Mouse (Mus musculus): Measurements from ENCODE around the gene Ift43.

Ift43 gene

DNA sequence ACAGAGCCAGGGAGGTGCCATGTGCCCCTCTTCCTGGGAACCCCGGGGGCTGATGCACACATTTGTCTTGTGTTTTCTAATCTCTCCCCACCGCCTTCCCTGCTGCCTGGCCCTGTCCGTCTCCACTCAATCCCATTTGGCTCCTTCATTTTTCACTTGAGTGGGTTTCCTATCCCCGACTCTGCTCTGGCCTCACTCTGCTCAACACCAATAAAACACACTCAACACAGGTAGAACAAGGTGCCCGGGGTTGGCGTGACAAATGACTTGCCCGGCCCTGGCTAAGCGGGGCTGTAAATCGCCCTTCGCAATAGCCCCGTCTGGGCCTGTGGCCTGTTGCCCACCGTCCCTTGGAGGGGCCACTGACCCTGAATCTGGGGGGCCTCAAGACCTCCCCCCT is 92.0 kb downstream of the Ift43 start:
- DNase-seq (ENCODE audit: low spot score): no peak

GRCm38 (mm10) chr12:86175476-86175942 is 93.2 kb downstream of the Ift43 start:
- no peak for DNase-seq (ENCODE audit: low spot score)

DNA sequence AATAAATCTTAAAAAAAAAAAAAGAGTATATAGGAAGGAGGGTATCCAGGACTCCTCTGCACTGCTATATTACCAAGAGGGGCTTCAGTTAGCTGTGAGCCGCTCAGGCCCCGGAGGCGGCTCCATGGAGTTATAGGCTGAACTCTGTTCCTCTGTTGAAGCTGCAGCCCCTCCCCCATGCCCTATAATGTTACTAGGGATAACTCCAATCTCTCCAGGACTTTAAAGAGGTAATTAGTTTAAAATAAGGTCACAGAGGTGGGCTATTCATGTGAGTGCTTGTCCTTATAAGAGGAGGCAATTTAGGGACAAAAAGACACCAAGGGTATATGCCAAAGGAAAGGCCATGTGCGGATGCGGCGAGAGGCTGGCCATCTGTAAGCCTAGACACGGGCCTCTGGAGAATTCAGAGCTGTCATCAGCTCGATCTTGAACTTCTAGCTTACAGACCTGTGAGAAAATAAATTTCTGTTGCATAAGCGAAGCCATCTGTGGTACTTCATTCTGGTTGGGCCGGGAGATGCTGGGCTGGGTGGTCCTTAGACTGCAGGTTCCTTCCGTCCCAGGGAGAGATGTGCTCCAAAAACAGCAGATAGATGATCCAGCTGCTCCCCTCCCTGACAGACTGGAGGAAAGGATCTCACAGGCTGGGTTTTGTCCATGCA is 94.5 kb downstream of the Ift43 start:
- no peak for DNase-seq (ENCODE audit: low spot score)

GRCm38 (mm10) chr12:86179266-86179665 is 96.9 kb downstream of the Ift43 start:
- DNase-seq (ENCODE audit: low spot score): no peak

GRCm38 (mm10) chr12:86181320-86181751 is 99.0 kb downstream of the Ift43 start:
- no peak for DNase-seq (ENCODE audit: low spot score)

- DNase-seq (ENCODE audit: low spot score): no peak
These were observed 99.5 kb downstream of the Ift43 start for GRCm38 (mm10) chr12:86181879-86182278.

- no peak for DNase-seq (ENCODE audit: low spot score)
These were observed 100.1 kb downstream of the Ift43 start for GRCm38 (mm10) chr12:86182414-86182813.

GRCm38 (mm10) chr12:86188161-86188560 is 105.8 kb downstream of the Ift43 start:
- DNase-seq (ENCODE audit: low spot score): no peak

DNA sequence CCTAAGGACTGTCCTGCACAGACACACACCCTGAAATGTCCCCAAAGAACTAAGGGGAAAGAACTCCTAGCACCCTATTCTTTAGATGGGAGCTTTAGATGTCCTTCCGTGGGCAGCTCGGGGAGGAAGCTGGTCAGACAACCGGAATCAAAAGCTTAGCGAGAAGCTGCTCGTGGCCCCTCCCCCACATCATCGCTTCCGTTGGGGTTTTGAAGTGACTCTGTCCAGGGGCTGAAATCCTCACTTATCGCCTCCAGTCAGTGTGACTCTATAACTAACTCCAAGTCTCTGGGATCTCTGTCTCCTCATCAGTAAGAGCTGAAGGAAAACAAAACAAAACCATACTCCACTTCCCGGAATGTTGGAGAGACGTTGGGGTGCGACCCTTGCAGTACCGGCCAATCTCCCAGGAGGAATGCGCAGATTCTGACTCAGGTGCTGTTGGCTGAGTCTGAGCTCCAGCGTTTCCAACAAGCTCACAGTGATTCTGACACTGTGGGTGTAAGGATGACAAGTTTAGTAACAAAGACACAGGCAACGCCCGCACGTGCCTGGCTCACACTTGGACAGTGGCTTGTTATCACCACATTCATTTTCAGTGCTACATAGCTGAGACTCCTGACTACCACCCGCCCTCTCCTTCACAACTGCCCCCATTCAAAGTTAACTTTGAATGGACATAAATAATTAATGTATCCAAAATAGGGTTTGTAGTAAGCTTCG is 107.4 kb downstream of the Ift43 start:
- DNase-seq (ENCODE audit: low spot score): no peak

GRCm38 (mm10) chr12:86192036-86192449 is 109.7 kb downstream of the Ift43 start:
- no peak for DNase-seq (ENCODE audit: low spot score)

DNA sequence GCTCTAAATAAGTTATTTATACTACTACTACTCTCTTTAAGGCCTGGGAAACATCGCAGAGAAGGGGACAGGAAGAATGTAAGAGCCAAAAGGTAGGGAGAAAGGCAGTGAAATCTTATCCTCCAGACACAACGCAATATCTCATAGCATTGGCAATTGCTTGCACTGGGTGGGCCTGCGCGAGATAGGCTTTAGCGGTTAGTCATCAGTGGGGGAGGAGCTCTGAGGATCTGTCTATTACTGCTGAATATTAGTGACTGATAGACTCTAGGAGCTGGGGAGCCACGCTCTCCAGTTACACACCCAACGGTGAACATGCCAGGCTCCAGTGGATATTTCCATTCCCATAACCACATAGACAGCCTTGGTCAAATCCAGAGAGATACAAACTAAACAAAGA is 114.6 kb downstream of the Ift43 start:
- DNase-seq (ENCODE audit: low spot score): no peak

DNA sequence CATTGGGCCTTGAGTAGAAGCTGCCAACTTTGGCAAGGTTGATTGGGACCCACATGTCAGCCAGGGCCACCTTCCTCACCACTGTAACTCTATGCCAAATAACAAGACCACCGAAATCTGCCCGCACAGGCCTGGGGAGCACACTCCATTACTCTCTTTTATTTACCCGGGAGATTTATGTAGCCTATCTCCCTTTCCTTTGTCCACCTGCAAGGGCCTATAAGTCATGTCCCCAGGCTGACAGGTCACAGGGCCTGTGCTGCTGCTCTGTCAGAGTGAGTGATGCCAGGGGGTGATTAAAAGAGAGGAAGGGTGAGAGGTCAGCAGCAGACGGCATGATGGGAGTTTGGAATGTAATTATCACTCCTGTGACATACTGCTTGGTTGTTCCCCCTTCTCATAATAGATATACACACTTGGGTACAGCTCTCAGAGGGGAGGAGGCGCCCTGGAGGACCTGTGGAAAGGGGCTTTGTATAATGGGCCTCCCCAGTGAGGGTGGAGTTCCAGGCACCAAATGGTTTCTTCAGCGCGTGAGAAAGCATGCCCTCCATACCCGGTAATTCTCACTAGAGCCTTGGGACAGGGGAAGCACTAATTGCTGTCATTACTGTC is 121.2 kb downstream of the Ift43 start:
- DNase-seq (ENCODE audit: low spot score): no peak

DNA sequence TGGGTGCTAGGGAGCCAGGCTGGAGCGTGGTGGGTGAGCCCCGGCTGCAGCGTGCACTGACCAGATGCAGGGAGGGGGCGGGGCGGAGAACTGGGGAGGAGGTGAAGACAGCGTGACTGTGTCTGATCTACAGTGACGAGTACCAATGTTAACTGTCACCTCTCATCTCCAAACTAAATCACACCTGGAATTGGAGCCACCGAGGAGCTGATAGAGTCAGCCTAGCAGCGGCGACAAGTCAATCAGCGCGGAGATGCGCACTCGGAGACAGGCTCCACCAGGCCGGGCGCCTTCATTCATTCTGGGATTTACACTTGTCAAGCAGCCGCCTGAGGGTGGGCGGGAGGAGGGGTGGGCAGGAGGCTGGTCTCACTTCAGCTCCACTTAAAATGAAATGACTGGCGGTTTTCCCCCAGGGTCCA is 128.8 kb downstream of the Ift43 start:
- DNase-seq (ENCODE audit: low spot score): no peak

Data from ovary, postnatal 10 days (tissue).